Mouse (Mus musculus) small intestine, adult 2 months (tissue): ENCODE data around the gene Adamtsl4. TPM values are rescaled to one million over a fixed set of nuclear protein-coding genes. Genes with fewer than 3 reads are reported as not detected.
A peak's percentile ranks its signal among the peaks of the same experiment; 100 is the strongest.

Source experiments
- H3K27ac ChIP-seq: fragments of 200-500 bp; 2 replicates; pipeline ENCODE4 v1.5.1; 2012; ENCODE audit warnings: low read depth, low read length, control low read depth, inconsistent platforms; ENCODE audit not compliant: insufficient read depth
- H3K27me3 ChIP-seq: fragments of 200-500 bp; 2 replicates; pipeline ENCODE4 v1.6.1; 2012; ENCODE audit warnings: mild to moderate bottlenecking, moderate library complexity, low read length, inconsistent platforms; ENCODE audit not compliant: control insufficient read depth, insufficient read depth
- H3K36me3 ChIP-seq: fragments of 200-500 bp; 2 replicates; pipeline ENCODE4 v1.6.1; 2012; ENCODE audit warnings: mild to moderate bottlenecking, low read length, control low read depth, inconsistent platforms; ENCODE audit not compliant: control insufficient read depth, insufficient read depth
- H3K4me1 ChIP-seq: fragments of 200-500 bp; 2 replicates; pipeline ENCODE4 v1.6.1; 2012; ENCODE audit warnings: low read length, inconsistent platforms, mixed read lengths; ENCODE audit not compliant: control insufficient read depth, insufficient read depth, insufficient read length
- H3K4me3 ChIP-seq: fragments of 200-500 bp; 2 replicates; pipeline ENCODE4 v1.5.1; 2012; ENCODE audit warnings: low read depth, mild to moderate bottlenecking, control low read depth, inconsistent platforms, low read length, moderate library complexity
- CTCF ChIP-seq: fragments of 200-500 bp; IDR thresholded peaks from 2 replicates; pipeline ENCODE4 v1.5.1; 2012; ENCODE audit warnings: low read depth, mild to moderate bottlenecking, control low read depth, inconsistent platforms, low read length, moderate library complexity, mixed read lengths; ENCODE audit not compliant: insufficient replicate concordance, insufficient read length; ENCODE audit errors: extremely low read depth
- POLR2A ChIP-seq: fragments of 200-500 bp; IDR thresholded peaks from 2 replicates; pipeline ENCODE4 v1.6.1; 2012; ENCODE audit warnings: low read depth, mild to moderate bottlenecking, control low read depth, inconsistent platforms, low read length, moderate library complexity
- WGBS: fragments of 180-500 bp; shearing (Covaris S2); methylation state at CpG from one replicate; pipeline ENCODE4 v1.1.7; 2018; 5-methylcytosine and 5-hydroxymethylcytosine counted together
- polyA plus RNA-seq: library from polyadenylated mRNA; depleted of rRNA; stranded (reverse); fragments of >200 nt; gene quantifications from 2 replicates; pipeline ENCODE4 v1.2.3, GENCODE M21; 2012

Adamtsl4 gene
- polyA plus RNA-seq, 1 experiment: 8.2 TPM

GRCm38 (mm10) chr3:95650276-95651032, 37.3 kb downstream of the Adamtsl4 start:
- TF ChIP-seq POLR2A (no peak), CTCF (no peak)
- H3K36me3 ChIP-seq: no peaks in the 10 kb centered on the region
- H3K27ac ChIP-seq: peak overlapping the region; percentile 79
- WGBS: 44% methylated on average over 6 of the region's 6 CpGs
- H3K4me1 ChIP-seq: peaks cover 13% of the 10 kb centered on the region
- no peak overlapping the region for H3K4me3 ChIP-seq
- no peaks in the 10 kb centered on the region for H3K27me3 ChIP-seq

DNA sequence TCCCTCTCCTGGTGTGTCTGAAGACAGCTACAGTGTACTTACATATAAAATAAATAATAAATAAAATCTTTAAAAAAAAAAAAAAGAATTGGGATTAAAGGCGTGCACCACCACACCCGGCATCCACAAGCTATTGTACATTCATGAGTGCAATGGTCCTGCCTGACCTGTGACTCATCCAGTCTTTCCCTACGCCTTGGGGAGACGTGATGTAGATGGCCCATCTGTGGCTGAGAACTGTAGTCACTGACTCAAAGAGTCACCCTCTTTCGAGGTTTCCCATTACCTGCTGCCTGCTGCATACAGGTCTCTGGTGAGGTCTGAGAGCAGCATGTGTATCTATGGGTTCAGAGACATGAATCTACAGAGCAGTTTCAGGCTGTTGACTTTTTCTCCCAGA, 39.7 kb downstream of the Adamtsl4 start:
- TF ChIP-seq POLR2A (no peak), CTCF (no peak)
- Histone ChIP-seq H3K27ac (no peak overlapping the region), H3K4me3 (no peak overlapping the region), H3K4me1 (peaks cover 23% of the 10 kb centered on the region), H3K27me3 (no peaks in the 10 kb centered on the region), H3K36me3 (no peaks in the 10 kb centered on the region)
- 73% methylated on average over 5 of the region's 5 CpGs for WGBS

- TF ChIP-seq CTCF (no peak), POLR2A (no peak)
- WGBS: 48% methylated on average over 10 of the region's 10 CpGs
- peak overlapping the region; percentile 36 for H3K27ac ChIP-seq
- H3K36me3 ChIP-seq: no peaks in the 10 kb centered on the region
- no peaks in the 10 kb centered on the region for H3K27me3 ChIP-seq
- no peak overlapping the region for H3K4me3 ChIP-seq
- peaks cover 20% of the 10 kb centered on the region; the same call in 1 of the 2 replicates for H3K4me1 ChIP-seq
Measured at GRCm38 (mm10) chr3:95645313-95646235, 42.1 kb downstream of the Adamtsl4 start.

- Histone ChIP-seq H3K36me3 (no peaks in the 10 kb centered on the region), H3K27ac (peak overlapping the region; percentile 69), H3K4me3 (no peak overlapping the region), H3K4me1 (peaks cover 15% of the 10 kb centered on the region; the same call in 1 of the 2 replicates), H3K27me3 (no peaks in the 10 kb centered on the region)
- TF ChIP-seq POLR2A: no peak
- no peak for TF ChIP-seq CTCF
- 31% methylated on average over 7 of the region's 7 CpGs for WGBS
Measured at GRCm38 (mm10) chr3:95643097-95643496, 44.6 kb downstream of the Adamtsl4 start.

DNA sequence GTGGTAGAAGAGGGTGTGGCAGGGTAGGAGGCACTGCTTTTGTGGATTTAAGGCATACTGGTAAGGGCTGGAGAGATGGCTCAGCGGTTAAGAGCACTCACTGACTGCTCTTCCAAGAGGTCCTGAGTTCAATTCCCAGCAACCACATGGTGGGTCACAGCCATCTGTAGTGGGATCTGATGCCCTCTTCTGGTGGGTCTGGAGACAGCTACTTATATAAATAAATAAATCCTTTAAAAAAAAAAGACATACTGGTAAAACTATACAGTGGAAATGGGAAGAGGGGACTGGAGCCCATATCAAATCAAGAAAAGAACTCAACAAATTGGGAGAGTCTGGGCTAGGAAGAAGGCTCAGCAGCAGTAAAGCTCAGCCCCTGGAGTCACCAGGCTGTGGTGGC, 48.0 kb downstream of the Adamtsl4 start:
- TF ChIP-seq POLR2A (no peak), CTCF (peak; percentile 27; the same call in 1 of the 2 replicates)
- peaks cover 16% of the 10 kb centered on the region; the same call in 1 of the 2 replicates for H3K4me1 ChIP-seq
- no peak overlapping the region for H3K4me3 ChIP-seq
- H3K27me3 ChIP-seq: no peaks in the 10 kb centered on the region
- WGBS: 52% methylated on average over 1 of the region's 1 CpGs
- no peak overlapping the region for H3K27ac ChIP-seq
- H3K36me3 ChIP-seq: peaks cover 10% of the 10 kb centered on the region

GRCm38 (mm10) chr3:95636072-95636471, 51.6 kb downstream of the Adamtsl4 start:
- Histone ChIP-seq H3K36me3 (peaks cover 33% of the 10 kb centered on the region), H3K4me1 (peaks cover 8% of the 10 kb centered on the region), H3K27ac (peak overlapping the region; percentile 70), H3K27me3 (no peaks in the 10 kb centered on the region), H3K4me3 (no peak overlapping the region)
- WGBS: 51% methylated on average over 4 of the region's 4 CpGs
- TF ChIP-seq CTCF (no peak), POLR2A (no peak)

DNA sequence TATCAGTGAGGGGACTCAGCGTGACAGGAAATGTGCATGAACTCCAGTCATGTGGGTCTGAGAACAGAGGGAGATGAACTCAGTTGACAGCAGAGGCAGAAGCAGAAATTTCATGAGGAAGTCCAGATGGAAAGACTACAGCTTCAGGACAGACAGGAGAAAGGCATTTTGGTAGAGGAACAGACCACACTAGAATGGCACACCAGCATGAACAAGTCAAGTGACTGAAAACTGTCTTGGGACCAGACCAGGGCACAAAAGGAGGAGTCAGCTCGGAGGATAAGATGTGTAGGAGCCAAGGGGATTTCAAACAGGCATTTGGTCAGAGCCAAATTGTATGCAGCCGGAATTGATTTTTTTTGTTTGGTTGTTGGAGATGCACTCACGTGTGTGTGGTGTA, 52.1 kb downstream of the Adamtsl4 start:
- Histone ChIP-seq H3K4me1 (peaks cover 8% of the 10 kb centered on the region), H3K27me3 (no peaks in the 10 kb centered on the region), H3K4me3 (no peak overlapping the region), H3K36me3 (peaks cover 37% of the 10 kb centered on the region), H3K27ac (peak overlapping the region; percentile 70)
- WGBS: 51% methylated on average over 4 of the region's 4 CpGs
- no peak for TF ChIP-seq POLR2A
- no peak for TF ChIP-seq CTCF
